Mouse (Mus musculus) MEL (cell line): ENCODE measurements around the gene Cxcl17. TPM values are rescaled to one million over a fixed set of nuclear protein-coding genes. Genes with fewer than 3 reads are reported as not detected.
"Not testable (repeated sequence)": the region's sequence is repeated elsewhere in the genome, so short reads cannot be mapped to it uniquely, and the experiment has no call there.

ENCODE experiments used
- DNase-seq: peaks from one replicate; pipeline ENCODE4 v3.0.0; 2011; ENCODE audit warnings: low read depth, low spot score
- H3K27ac ChIP-seq: 2 replicates; pipeline ENCODE4 v1.5.1; 2012; ENCODE audit warnings: low read depth, mild to moderate bottlenecking, control low read depth, low read length, moderate library complexity; ENCODE audit not compliant: control insufficient read depth
- H3K27me3 ChIP-seq, 2 experiments: fragments of 150-350 bp in 1 of 2; sonication (generic) in 1 of 2; 2 replicates each; pipeline ENCODE4 v1.6.1; 2012; ENCODE audit warnings: low read length in 2 of 2, mild to moderate bottlenecking in 2 of 2, improper control_type of control experiment in 1 of 2, moderate library complexity in 1 of 2; ENCODE audit not compliant: insufficient read depth in 2 of 2, control insufficient read depth in 1 of 2
- H3K36me3 ChIP-seq, 2 experiments: 2 replicates each; pipeline ENCODE4 v1.6.1; 2012 to 2014; ENCODE audit warnings: low read length in 2 of 2, improper control_type of control experiment in 1 of 2, inconsistent platforms in 1 of 2, mild to moderate bottlenecking in 1 of 2; ENCODE audit not compliant: insufficient read depth in 2 of 2, control insufficient read depth in 1 of 2
- H3K4me1 ChIP-seq, 2 experiments: fragments of 150-350 bp in 1 of 2; sonication (generic) in 1 of 2; 2 replicates each; pipeline ENCODE4 v1.6.1; 2012; ENCODE audit warnings: low read length in 2 of 2, improper control_type of control experiment in 1 of 2, mild to moderate bottlenecking in 1 of 2; ENCODE audit not compliant: insufficient read depth in 2 of 2, control insufficient read depth in 1 of 2
- H3K4me3 ChIP-seq, 2 experiments: fragments of 150-350 bp in 1 of 2; sonication (generic) in 1 of 2; 2 replicates each; pipeline ENCODE4 v1.5.1; 2012; ENCODE audit warnings: low read depth in 2 of 2, low read length in 2 of 2, mild to moderate bottlenecking in 2 of 2, moderate library complexity in 2 of 2, control low read depth in 1 of 2, improper control_type of control experiment in 1 of 2; ENCODE audit not compliant: control insufficient read depth in 1 of 2, insufficient read depth in 1 of 2
- H3K79me2 ChIP-seq: 2 replicates; pipeline ENCODE4 v1.6.1; 2012; ENCODE audit warnings: mild to moderate bottlenecking, low read length, moderate library complexity; ENCODE audit not compliant: control insufficient read depth, poor library complexity, insufficient read depth
- H3K9ac ChIP-seq: 2 replicates; pipeline ENCODE4 v1.6.1; 2012; ENCODE audit warnings: low read depth, mild to moderate bottlenecking, control low read depth, low read length, moderate library complexity; ENCODE audit not compliant: control insufficient read depth, poor library complexity, severe bottlenecking
- H3K9me3 ChIP-seq: fragments of 150-350 bp; sonication (generic); replicated peaks from 2 replicates; pipeline ENCODE4 v1.6.1; 2012; ENCODE audit warnings: mild to moderate bottlenecking, low read length, improper control_type of control experiment, moderate library complexity; ENCODE audit not compliant: insufficient read depth
- CTCF ChIP-seq, 3 experiments: IDR thresholded peaks in 2 of 3; conservative IDR thresholded peaks in 1 of 3; 2 replicates each; pipeline ENCODE4 v1.5.1; 2011 to 2012; ENCODE audit warnings: low read length in 3 of 3, low read depth in 2 of 3, mild to moderate bottlenecking in 2 of 3, improper control_type of control experiment in 1 of 3, inconsistent platforms in 1 of 3, mixed read lengths in 1 of 3, moderate library complexity in 1 of 3; ENCODE audit not compliant: control insufficient read depth in 1 of 3, insufficient read depth in 1 of 3, poor library complexity in 1 of 3, severe bottlenecking in 1 of 3
- E2F4 ChIP-seq: IDR thresholded peaks from 2 replicates; pipeline ENCODE4 v1.6.1; 2011; ENCODE audit warnings: low read depth, low read length, improper control_type of control experiment, borderline replicate concordance
- ELF1 ChIP-seq: IDR thresholded peaks from 2 replicates; pipeline ENCODE4 v1.6.1; 2014; ENCODE audit warnings: low read depth, mild to moderate bottlenecking, inconsistent platforms, low read length, improper control_type of control experiment, moderate library complexity
- GABPA ChIP-seq: IDR thresholded peaks from 2 replicates; pipeline ENCODE4 v1.6.1; 2012; ENCODE audit warnings: low read depth, mild to moderate bottlenecking, inconsistent platforms, low read length, improper control_type of control experiment, moderate library complexity
- GATA1 ChIP-seq: IDR thresholded peaks from 2 replicates; pipeline ENCODE4 v1.6.1; 2011; ENCODE audit warnings: low read depth, low read length, improper control_type of control experiment
- HCFC1 ChIP-seq: IDR thresholded peaks from 2 replicates; pipeline ENCODE4 v1.6.1; 2012; ENCODE audit warnings: low read depth, mild to moderate bottlenecking, inconsistent platforms, low read length, improper control_type of control experiment, moderate library complexity
- JUND ChIP-seq: IDR thresholded peaks from 2 replicates; pipeline ENCODE4 v1.6.1; 2011; ENCODE audit warnings: low read depth, mild to moderate bottlenecking, improper control_type of control experiment, low read length
- MAFK ChIP-seq: IDR thresholded peaks from 2 replicates; pipeline ENCODE4 v1.6.1; 2011; ENCODE audit warnings: low read depth, mild to moderate bottlenecking, low read length, improper control_type of control experiment, borderline replicate concordance
- MXI1 ChIP-seq: IDR thresholded peaks from 2 replicates; pipeline ENCODE4 v1.6.1; 2011; ENCODE audit warnings: mild to moderate bottlenecking, low read depth, low read length, improper control_type of control experiment
- MYB ChIP-seq: IDR thresholded peaks from 2 replicates; pipeline ENCODE4 v1.6.1; 2011; ENCODE audit warnings: mild to moderate bottlenecking, low read depth, low read length, improper control_type of control experiment
- NELFE ChIP-seq: IDR thresholded peaks from 2 replicates; pipeline ENCODE4 v1.6.1; 2011; ENCODE audit warnings: low read depth, low read length, improper control_type of control experiment
- RAD21 ChIP-seq: IDR thresholded peaks from 2 replicates; pipeline ENCODE4 v1.6.1; 2011; ENCODE audit warnings: mild to moderate bottlenecking, low read depth, low read length, improper control_type of control experiment
- SIN3A ChIP-seq: IDR thresholded peaks from 2 replicates; pipeline ENCODE4 v1.6.1; 2012; ENCODE audit warnings: low read length, improper control_type of control experiment, inconsistent platforms
- SMC3 ChIP-seq: IDR thresholded peaks from 2 replicates; pipeline ENCODE4 v1.6.1; 2011; ENCODE audit warnings: low read depth, low read length, improper control_type of control experiment
- USF1 ChIP-seq: IDR thresholded peaks from 2 replicates; pipeline ENCODE4 v1.6.1; 2014; ENCODE audit warnings: low read depth, mild to moderate bottlenecking, inconsistent platforms, low read length, improper control_type of control experiment, moderate library complexity
- ZC3H11A ChIP-seq: IDR thresholded peaks from 2 replicates; pipeline ENCODE4 v1.6.1; 2012; ENCODE audit warnings: low read depth, mild to moderate bottlenecking, inconsistent platforms, low read length, improper control_type of control experiment
- ZMIZ1 ChIP-seq: IDR thresholded peaks from 2 replicates; pipeline ENCODE4 v1.6.1; 2012; ENCODE audit warnings: low read depth, mild to moderate bottlenecking, inconsistent platforms, low read length, improper control_type of control experiment, moderate library complexity
- ZNF384 ChIP-seq: IDR thresholded peaks from 2 replicates; pipeline ENCODE4 v1.6.1; 2012; ENCODE audit warnings: low read depth, mild to moderate bottlenecking, inconsistent platforms, low read length, improper control_type of control experiment
- polyA plus RNA-seq, 2 experiments: library from polyadenylated mRNA; stranded (reverse) in 1 of 2; unstranded in 1 of 2; fragments of >175 nt in 1 of 2; fragments of >200 nt in 1 of 2; gene quantifications; 2 replicates each; pipeline versions ENCODE4 v1.2.1 to v1.2.4; 2012; ENCODE audit warnings: low replicate concordance in 2 of 2, low read depth in 1 of 2; ENCODE audit not compliant: insufficient read length in 2 of 2, insufficient read depth in 1 of 2, missing spikeins in 1 of 2
- total RNA-seq: library from RNA; depleted of rRNA; stranded (reverse); fragments of 300-350 nt; gene quantifications from 2 replicates; pipeline ENCODE4 v1.2.3, GENCODE M21; 2012

The Cxcl17 gene
- total and polyA plus RNA-seq, 3 experiments, result not detected

DNA sequence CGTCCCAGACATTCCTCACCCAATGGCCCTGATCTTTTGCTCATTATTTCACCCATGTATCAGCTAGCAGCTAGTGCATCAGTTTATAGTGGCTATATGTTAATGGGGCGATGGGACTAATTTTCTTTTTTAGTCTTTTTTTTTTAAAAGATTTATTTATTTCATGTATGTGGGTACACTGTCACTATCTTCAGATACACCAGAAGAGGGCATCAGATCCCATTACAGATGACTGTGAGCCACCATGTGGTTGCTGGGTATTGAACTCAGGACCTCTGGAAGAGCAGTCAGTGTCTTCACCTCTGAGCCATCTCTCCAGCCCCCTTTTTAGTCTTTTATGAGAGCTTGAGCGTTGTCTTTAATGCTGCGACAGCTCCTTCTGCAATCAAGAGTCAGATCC, 13.7 kb upstream of the Cxcl17 start:
- H3K9me3 ChIP-seq, H3K4me3 ChIP-seq, DNase-seq, H3K36me3 ChIP-seq, H3K79me2 ChIP-seq, H3K27ac ChIP-seq, H3K9ac ChIP-seq, H3K4me1 ChIP-seq, H3K27me3 ChIP-seq: not testable (repeated sequence)
- peak; percentile 0 for TF ChIP-seq RAD21

DNA sequence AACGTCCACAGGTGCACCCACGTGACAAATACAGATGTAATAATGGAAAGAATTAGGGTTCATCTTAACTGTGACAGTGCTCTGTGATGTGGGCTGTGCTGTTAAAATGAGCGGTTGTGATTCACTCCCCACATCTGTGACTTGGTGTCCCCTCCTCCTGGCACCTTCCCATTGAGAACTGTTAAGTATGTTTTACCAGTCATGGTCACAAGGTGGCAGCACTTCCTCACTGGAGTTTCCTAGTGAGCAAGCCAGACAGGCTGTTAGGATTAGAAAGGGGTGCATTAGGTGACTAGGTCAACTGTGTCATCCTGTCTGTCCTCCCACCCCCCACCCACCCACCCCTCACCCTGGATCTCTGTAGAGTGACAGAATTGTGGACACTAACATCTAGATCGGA, 11.7 kb upstream of the Cxcl17 start:
- DNase-seq, result peak; percentile 84
- Histone ChIP-seq H3K4me3 (no peak overlapping the region), H3K36me3 (no peaks in the 10 kb centered on the region), H3K27me3 (no peaks in the 10 kb centered on the region), H3K9ac (no peak overlapping the region), H3K9me3 (no peaks in the 10 kb centered on the region), H3K4me1 (no peaks in the 10 kb centered on the region), H3K79me2 (no peaks in the 10 kb centered on the region), H3K27ac (no peak overlapping the region)
- TF ChIP-seq SMC3, result peak; percentile 94
- TF ChIP-seq CTCF (IDR thresholded peaks at IDR 0.05 in 2 of 3, conservative IDR thresholded peaks at IDR 0.05 in 1 of 3; ENCODE audit: control insufficient read depth in 1 of 3, insufficient read depth in 1 of 3, low read depth in 2 of 3, low read length in 3 of 3, poor library complexity in 1 of 3, severe bottlenecking in 1 of 3), result peak; percentile 69 to 91 (median 78)
- peak; percentile 87 for TF ChIP-seq RAD21
- TF ChIP-seq ZC3H11A, result peak; percentile 81
- TF ChIP-seq USF1, result no peak

DNA sequence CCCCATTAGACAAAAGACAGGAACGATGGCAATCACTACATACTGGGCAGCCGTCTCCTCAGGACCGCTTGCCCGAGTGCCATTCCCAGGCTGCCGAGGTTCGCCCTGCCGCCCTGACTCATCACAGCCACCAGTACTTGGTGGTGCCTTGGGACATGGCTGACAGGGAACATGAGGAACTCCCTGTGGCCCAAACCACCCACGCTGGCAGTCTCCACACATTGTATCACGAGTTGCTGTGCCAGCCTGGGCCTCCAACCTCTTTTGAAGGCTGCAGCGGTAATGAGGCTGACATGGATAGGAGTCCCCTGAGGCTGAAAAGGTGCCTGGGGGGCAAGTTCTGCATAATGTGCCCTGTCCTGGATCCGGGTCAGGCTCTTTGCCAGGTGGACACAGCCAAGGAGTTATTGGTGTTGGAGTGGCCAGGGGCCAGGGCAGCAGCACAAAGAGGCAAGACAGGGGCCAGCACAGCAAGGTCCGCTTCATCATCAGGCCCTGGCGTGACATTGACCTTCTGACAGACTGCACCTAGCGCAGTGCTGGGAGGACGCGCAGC, 9.7 kb upstream of the Cxcl17 start:
- H3K4me3 ChIP-seq, result no peak overlapping the region
- H3K4me1 ChIP-seq, result no peaks in the 10 kb centered on the region
- no peaks in the 10 kb centered on the region for H3K79me2 ChIP-seq
- DNase-seq, result no peak
- H3K9me3 ChIP-seq, result no peaks in the 10 kb centered on the region
- no peak overlapping the region for H3K27ac ChIP-seq
- H3K36me3 ChIP-seq, result no peaks in the 10 kb centered on the region
- TF ChIP-seq E2F4 (no peak), MAFK (no peak), JUND (no peak), MXI1 (no peak), USF1 (no peak), MYB (no peak), HCFC1 (no peak), ELF1 (no peak), RAD21 (no peak), GABPA (no peak), SIN3A (no peak), ZNF384 (no peak), ZMIZ1 (no peak), NELFE (no peak), GATA1 (no peak)
- H3K27me3 ChIP-seq, result no peaks in the 10 kb centered on the region
- H3K9ac ChIP-seq, result no peak overlapping the region
